Mouse (Mus musculus): ENCODE data around the gene Nfya. TPM values are rescaled to one million over a fixed set of nuclear protein-coding genes. Genes with fewer than 3 reads are reported as not detected.
A peak's percentile ranks its signal among the peaks of the same experiment; 100 is the strongest.
"Not testable (repeated sequence)": the region's sequence is repeated elsewhere in the genome, so short reads cannot be mapped to it uniquely, and the experiment has no call there.

The Nfya gene
- polyA plus RNA-seq, 1 experiment from 2014 or later: 86.8 TPM

- Histone ChIP-seq H3K4me3 (ENCODE audit: inconsistent target) (no peak overlapping the region), H3K27ac (no peak overlapping the region), H3K79me2 (ENCODE audit: inconsistent target) (peaks cover under 1% of the 10 kb centered on the region; the same call in 1 of the 2 replicates), H3K36me3 (ENCODE audit: inconsistent target) (peaks cover 16% of the 10 kb centered on the region)
- 77% methylated on average over 2 of the region's 2 CpGs for WGBS (ENCODE audit: missing documents)
Observed at GRCm38 (mm10) chr17:48357892-48358291, 51.8 kb downstream of the Nfya start.

GRCm38 (mm10) chr17:48355822-48356221 is 53.9 kb downstream of the Nfya start:
- 16% methylated on average over 3 of the region's 3 CpGs for WGBS (ENCODE audit: missing documents)
- H3K27ac ChIP-seq: peak overlapping the region; percentile 96
- H3K36me3 ChIP-seq (ENCODE audit: inconsistent target): peaks cover 35% of the 10 kb centered on the region
- no peak overlapping the region for H3K4me3 ChIP-seq (ENCODE audit: inconsistent target)
- peaks cover 21% of the 10 kb centered on the region for H3K79me2 ChIP-seq (ENCODE audit: inconsistent target)

GRCm38 (mm10) chr17:48352976-48353375 is 56.7 kb downstream of the Nfya start:
- H3K4me3 ChIP-seq (ENCODE audit: inconsistent target); H3K27ac ChIP-seq: not testable (repeated sequence)
- 96% methylated on average over 7 of the region's 7 CpGs for WGBS (ENCODE audit: missing documents)
- Histone ChIP-seq H3K79me2 (ENCODE audit: inconsistent target) (peaks cover 50% of the 10 kb centered on the region), H3K36me3 (ENCODE audit: inconsistent target) (peaks cover 51% of the 10 kb centered on the region)

- Histone ChIP-seq H3K27ac (peak overlapping the region; percentile 100), H3K36me3 (ENCODE audit: inconsistent target) (peaks cover 51% of the 10 kb centered on the region), H3K4me3 (ENCODE audit: inconsistent target) (no peak overlapping the region), H3K79me2 (ENCODE audit: inconsistent target) (peaks cover 70% of the 10 kb centered on the region)
- WGBS (ENCODE audit: missing documents): 91% methylated on average over 5 of the region's 5 CpGs
Observed at GRCm38 (mm10) chr17:48350681-48351193, 59.0 kb downstream of the Nfya start.

GRCm38 (mm10) chr17:48347287-48347686 is 62.4 kb downstream of the Nfya start:
- H3K27ac ChIP-seq: peak overlapping the region; percentile 100
- whole genome bisulfite sequencing (ENCODE audit: missing documents): 4% methylated on average over 2 of the region's 2 CpGs
- peaks cover 30% of the 10 kb centered on the region for H3K36me3 ChIP-seq (ENCODE audit: inconsistent target)
- H3K79me2 ChIP-seq (ENCODE audit: inconsistent target): peaks cover 64% of the 10 kb centered on the region
- peak overlapping the region; percentile 92 for H3K4me3 ChIP-seq (ENCODE audit: inconsistent target)

GRCm38 (mm10) chr17:48346834-48347233 is 62.9 kb downstream of the Nfya start:
- peaks cover 25% of the 10 kb centered on the region for H3K36me3 ChIP-seq (ENCODE audit: inconsistent target)
- H3K27ac ChIP-seq: peak overlapping the region; percentile 100
- 39% methylated on average over 4 of the region's 4 CpGs for WGBS (ENCODE audit: missing documents)
- H3K79me2 ChIP-seq (ENCODE audit: inconsistent target): peaks cover 59% of the 10 kb centered on the region
- H3K4me3 ChIP-seq (ENCODE audit: inconsistent target): peak overlapping the region; percentile 92

- H3K36me3 ChIP-seq (ENCODE audit: inconsistent target): peaks cover 19% of the 10 kb centered on the region
- WGBS (ENCODE audit: missing documents): 9% methylated on average over 5 of the region's 5 CpGs
- peak within 1 kb of the TSS; percentile 100 for H3K27ac ChIP-seq
- peaks cover 53% of the 10 kb centered on the region for H3K79me2 ChIP-seq (ENCODE audit: inconsistent target)
- peak within 1 kb of the TSS; percentile 92 for H3K4me3 ChIP-seq (ENCODE audit: inconsistent target)
Observed at GRCm38 (mm10) chr17:48346231-48346630, 63.5 kb downstream of the Nfya start, which contains the start of gene Trem2. Gene Trem2, plus strand, starts transcription at chr17:48346401.

GRCm38 (mm10) chr17:48345824-48346223 is 63.9 kb downstream of the Nfya start:
- 80% methylated on average over 4 of the region's 4 CpGs for WGBS (ENCODE audit: missing documents)
- H3K4me3 ChIP-seq (ENCODE audit: inconsistent target): peak overlapping the region; percentile 92; the same call in 1 of the 2 replicates
- peak overlapping the region; percentile 100 for H3K27ac ChIP-seq

GRCm38 (mm10) chr17:48343065-48343464 is 66.6 kb downstream of the Nfya start:
- Histone ChIP-seq H3K4me3 (ENCODE audit: inconsistent target) (no peak overlapping the region), H3K27ac (no peak overlapping the region), H3K79me2 (ENCODE audit: inconsistent target) (peaks cover 22% of the 10 kb centered on the region), H3K36me3 (ENCODE audit: inconsistent target) (no peaks in the 10 kb centered on the region)
- WGBS (ENCODE audit: missing documents): 81% methylated on average over 2 of the region's 2 CpGs

More at GRCm38 (mm10) chr17:48345824-48346223, 63.9 kb downstream of the Nfya start:
- Histone ChIP-seq H3K36me3 (ENCODE audit: inconsistent target) (peaks cover 15% of the 10 kb centered on the region), H3K79me2 (ENCODE audit: inconsistent target) (peaks cover 49% of the 10 kb centered on the region)

GRCm38 (mm10) chr17:48341947-48342346 is 67.8 kb downstream of the Nfya start:
- Histone ChIP-seq H3K79me2 (ENCODE audit: inconsistent target) (peaks cover 11% of the 10 kb centered on the region), H3K27ac (peak overlapping the region; percentile 69), H3K36me3 (ENCODE audit: inconsistent target) (no peaks in the 10 kb centered on the region), H3K4me3 (ENCODE audit: inconsistent target) (no peak overlapping the region)
- 25% methylated on average over 3 of the region's 3 CpGs for WGBS (ENCODE audit: missing documents)

- H3K4me3 ChIP-seq (ENCODE audit: inconsistent target): no peak overlapping the region
- WGBS (ENCODE audit: missing documents): 100% methylated on average over 1 of the region's 1 CpGs
- H3K79me2 ChIP-seq (ENCODE audit: inconsistent target): no peaks in the 10 kb centered on the region
- H3K27ac ChIP-seq: no peak overlapping the region
- no peaks in the 10 kb centered on the region for H3K36me3 ChIP-seq (ENCODE audit: inconsistent target)
Observed at GRCm38 (mm10) chr17:48340267-48340666, 69.4 kb downstream of the Nfya start.

Other genes starting within 250 kb of the Nfya start
- 20.1 to 48.7 TPM (median 26.5 TPM) in 3 replicates for gene A530064D06Rik, start 242.6 kb downstream of the Nfya start, polyA plus RNA-seq (2018)
- gene Trem1, start 177.1 kb downstream of the Nfya start, polyA plus RNA-seq (2018): 0.24 to 0.77 TPM in 2 of 3 replicates, not detected in the other
- gene Trem3, start 162.1 kb downstream of the Nfya start, polyA plus RNA-seq (2018): 0.42 to 0.67 TPM in 2 of 3 replicates, not detected in the other
- gene Treml4, start 145.6 kb downstream of the Nfya start, polyA plus RNA-seq (2018): 0.52 to 1.5 TPM (median 1.4 TPM) in 3 replicates
- gene Treml2, start 110.4 kb downstream of the Nfya start, polyA plus RNA-seq (2018): 10.8 to 16.6 TPM (median 14.5 TPM) in 3 replicates
- gene B430306N03Rik, start 93.8 kb downstream of the Nfya start, polyA plus RNA-seq (2018): 36.0 to 70.3 TPM (median 51.1 TPM) in 3 replicates
- 965 to 1,222 TPM (median 1,131 TPM) in 3 replicates for gene Trem2, start 63.5 kb downstream of the Nfya start, polyA plus RNA-seq (2018)
- gene Treml1, start 50.0 kb downstream of the Nfya start, polyA plus RNA-seq (2018): 2.0 to 2.7 TPM (median 2.4 TPM) in 3 replicates
- 22.0 to 30.1 TPM (median 23.8 TPM) in 3 replicates for gene Oard1, start 108 bp upstream of the Nfya start, polyA plus RNA-seq (2018)
- gene Apobec2, start 23.0 kb upstream of the Nfya start, polyA plus RNA-seq (2018): not detected in 3 replicates
- not detected in 3 replicates for gene Tspo2, start 41.6 kb upstream of the Nfya start, polyA plus RNA-seq (2018)
- gene Unc5cl, start 45.0 kb upstream of the Nfya start, polyA plus RNA-seq (2018): not detected in 3 replicates